Mouse (Mus musculus) layer of hippocampus, adult 2 months (tissue): ENCODE measurements around the gene AI661453. TPM values are rescaled to one million over a fixed set of nuclear protein-coding genes. Genes with fewer than 3 reads are reported as not detected.

Experiments used
- DNase-seq, 2 experiments: peaks; one replicate each; pipeline ENCODE4 v3.0.0; 2022; ENCODE audit warnings: low spot score in 2 of 2
- H3K27ac ChIP-seq: fragments of 200-600 bp; 2 replicates; pipeline ENCODE4 v1.8.1; 2022
- H3K4me3 ChIP-seq: fragments of 200-600 bp; 2 replicates; pipeline ENCODE4 v1.8.1; 2022; ENCODE audit warnings: mild to moderate bottlenecking
- CTCF ChIP-seq: fragments of 200-600 bp; conservative IDR thresholded peaks from 2 replicates; pipeline ENCODE4 v1.8.1; 2022; ENCODE audit warnings: antibody characterized with exemption, mild to moderate bottlenecking, moderate library complexity
- total RNA-seq, 2 experiments: library from RNA; stranded (reverse); gene quantifications; 2 replicates each; pipeline ENCODE4 v1.2.3; 2021

AI661453 gene
- total RNA-seq, 2 experiments from 2014 or later = 0.44 to 0.74 TPM

GRCm38 (mm10) chr17:47424186-47424585 lies 12.2 kb upstream of the AI661453 start:
- TF ChIP-seq CTCF = no peak
- Histone ChIP-seq H3K4me3 (no peak overlapping the region), H3K27ac (no peak overlapping the region)
- DNase-seq = no peak

- Histone ChIP-seq H3K4me3 (no peak overlapping the region), H3K27ac (no peak overlapping the region)
- DNase-seq = no peak
- peak; percentile 24 for TF ChIP-seq CTCF
Measured at GRCm38 (mm10) chr17:47427316-47427715, 9.1 kb upstream of the AI661453 start.

- DNase-seq = no peak
- H3K4me3 ChIP-seq = no peak overlapping the region
- peak; percentile 53 for TF ChIP-seq CTCF
- H3K27ac ChIP-seq = no peak overlapping the region
Measured at GRCm38 (mm10) chr17:47428831-47429304, 7.5 kb upstream of the AI661453 start.

GRCm38 (mm10) chr17:47430815-47431214 lies 5.6 kb upstream of the AI661453 start:
- Histone ChIP-seq H3K27ac (no peak overlapping the region), H3K4me3 (no peak overlapping the region)
- no peak for DNase-seq
- peak; percentile 59 for TF ChIP-seq CTCF

- H3K4me3 ChIP-seq = peak within 1 kb of the TSS; percentile 43
- H3K27ac ChIP-seq = no peak within 1 kb of the TSS
- no peak for DNase-seq
- TF ChIP-seq CTCF = no peak
Measured at GRCm38 (mm10) chr17:47436907-47437547, 612 bp downstream of the AI661453 start, which contains the start of gene 1700001C19Rik. Gene 1700001C19Rik, minus strand, starts transcription at chr17:47437376.

- no peak overlapping the region for H3K27ac ChIP-seq
- no peak for DNase-seq
Measured at GRCm38 (mm10) chr17:47438611-47439010, 2.2 kb downstream of the AI661453 start.

GRCm38 (mm10) chr17:47439396-47440028 lies 3.1 kb downstream of the AI661453 start:
- no peak for DNase-seq
- Histone ChIP-seq H3K27ac (no peak overlapping the region), H3K4me3 (no peak overlapping the region)
- no peak for TF ChIP-seq CTCF

More at GRCm38 (mm10) chr17:47438611-47439010, 2.2 kb downstream of the AI661453 start:
- no peak overlapping the region for H3K4me3 ChIP-seq
- TF ChIP-seq CTCF = no peak

GRCm38 (mm10) chr17:47440359-47440890 lies 4.0 kb downstream of the AI661453 start:
- no peak overlapping the region for H3K27ac ChIP-seq
- no peak for TF ChIP-seq CTCF
- no peak overlapping the region for H3K4me3 ChIP-seq
- no peak for DNase-seq

GRCm38 (mm10) chr17:47441296-47442051 lies 5.1 kb downstream of the AI661453 start:
- DNase-seq = no peak
- H3K27ac ChIP-seq = no peak overlapping the region
- H3K4me3 ChIP-seq = no peak overlapping the region
- TF ChIP-seq CTCF = no peak

- DNase-seq = no peak
- H3K4me3 ChIP-seq = no peak overlapping the region
- H3K27ac ChIP-seq = no peak overlapping the region
- no peak for TF ChIP-seq CTCF
Measured at GRCm38 (mm10) chr17:47442271-47442670, 5.9 kb downstream of the AI661453 start.

- no peak overlapping the region for H3K27ac ChIP-seq
- no peak for DNase-seq
- no peak for TF ChIP-seq CTCF
- no peak overlapping the region for H3K4me3 ChIP-seq
Measured at GRCm38 (mm10) chr17:47444113-47444512, 7.7 kb downstream of the AI661453 start.

GRCm38 (mm10) chr17:47445518-47445917 lies 9.1 kb downstream of the AI661453 start:
- DNase-seq = no peak
- Histone ChIP-seq H3K27ac (no peak overlapping the region), H3K4me3 (no peak overlapping the region)
- TF ChIP-seq CTCF = no peak

GRCm38 (mm10) chr17:47446025-47446424 lies 9.6 kb downstream of the AI661453 start:
- DNase-seq = no peak
- TF ChIP-seq CTCF = no peak
- Histone ChIP-seq H3K27ac (no peak overlapping the region), H3K4me3 (no peak overlapping the region)
